Mouse (Mus musculus) heart, embryonic 15.5 days (tissue): Measurements from ENCODE around the gene Defb28. TPM values are rescaled to one million over a fixed set of nuclear protein-coding genes. Genes with fewer than 3 reads are reported as not detected.

Experiments used
- ATAC-seq: fragments of 200-750 bp; cut with Nextera tagmentation; replicated peaks from 2 replicates; pipeline ENCODE4 v1.8.0; 2017; ENCODE audit warnings: low read depth, moderate TSS enrichment; ENCODE audit not compliant: insufficient number of reproducible peaks, insufficient read depth, low FRiP score
- H3K27ac ChIP-seq: fragments of 300-500 bp; sonication (generic); 2 replicates; pipeline ENCODE4 v1.5.1; 2015; ENCODE audit warnings: mild to moderate bottlenecking, inconsistent platforms
- H3K27me3 ChIP-seq: fragments of 300-500 bp; sonication (generic); 2 replicates; pipeline ENCODE4 v1.6.1; 2015; ENCODE audit warnings: inconsistent platforms
- H3K36me3 ChIP-seq: fragments of 300-500 bp; sonication (generic); 2 replicates; pipeline ENCODE4 v1.6.1; 2015; ENCODE audit warnings: mild to moderate bottlenecking, inconsistent platforms
- H3K4me1 ChIP-seq: fragments of 300-500 bp; sonication (generic); replicated peaks from 2 replicates; pipeline ENCODE4 v1.6.1; 2015; ENCODE audit warnings: inconsistent platforms
- H3K4me2 ChIP-seq: fragments of 300-500 bp; sonication (generic); 2 replicates; pipeline ENCODE4 v1.6.1; 2015; ENCODE audit warnings: inconsistent platforms, mild to moderate bottlenecking, moderate library complexity
- H3K4me3 ChIP-seq: fragments of 300-500 bp; sonication (generic); 2 replicates; pipeline ENCODE4 v1.5.1; 2015; ENCODE audit warnings: mild to moderate bottlenecking, inconsistent platforms
- H3K9ac ChIP-seq: fragments of 300-500 bp; sonication (generic); 2 replicates; pipeline ENCODE4 v1.6.1; 2015; ENCODE audit warnings: mild to moderate bottlenecking, inconsistent platforms
- H3K9me3 ChIP-seq: fragments of 300-500 bp; sonication (generic); replicated peaks from 2 replicates; pipeline ENCODE4 v1.6.1; 2016; ENCODE audit warnings: inconsistent platforms
- WGBS: fragments of 180-500 bp; shearing (Covaris S2); methylation state at CpG from one replicate; pipeline ENCODE4 v1.1.7; 2015; ENCODE audit warnings: mixed read lengths; 5-methylcytosine and 5-hydroxymethylcytosine counted together
- polyA plus RNA-seq: library from polyadenylated mRNA; unstranded; fragments of >200 nt; fragmentation: Nextera tagmentation; extraction: Ambion mirVana; gene quantifications from 2 replicates; pipeline ENCODE4 v1.2.1, GENCODE M21; 2015

The Defb28 gene
- polyA plus RNA-seq, result not detected in 2 replicates

- no peaks in the 10 kb centered on the region for H3K36me3 ChIP-seq
- H3K27me3 ChIP-seq, result no peaks in the 10 kb centered on the region
- H3K27ac ChIP-seq, result no peak within 1 kb of the TSS
- H3K4me2 ChIP-seq, result no peak within 1 kb of the TSS
- no peaks in the 10 kb centered on the region for H3K9me3 ChIP-seq
- 78% methylated on average over 4 of the region's 4 CpGs for WGBS
- H3K4me1 ChIP-seq, result no peaks in the 10 kb centered on the region
- no peak within 1 kb of the TSS for H3K9ac ChIP-seq
- no peak for ATAC-seq
- H3K4me3 ChIP-seq, result no peak within 1 kb of the TSS
These were observed at the start of gene Defb28 for GRCm38 (mm10) chr2:152517981-152518380. Gene Defb28 (plus strand): TSS chr2:152518255.

GRCm38 (mm10) chr2:152470973-152471372, 47.1 kb upstream of the Defb28 start:
- Histone ChIP-seq H3K4me3 (no peak overlapping the region), H3K9ac (no peak overlapping the region), H3K36me3 (no peaks in the 10 kb centered on the region), H3K9me3 (no peaks in the 10 kb centered on the region), H3K4me1 (no peaks in the 10 kb centered on the region), H3K4me2 (no peak overlapping the region), H3K27ac (no peak overlapping the region), H3K27me3 (0 out of 2 replicates have a peak, but pooled peaks cover 4% of the 10 kb centered on the region)
- ATAC-seq, result no peak
- 31% methylated on average over 7 of the region's 7 CpGs for WGBS

GRCm38 (mm10) chr2:152472434-152472833, 45.6 kb upstream of the Defb28 start:
- H3K4me3 ChIP-seq, result no peak overlapping the region
- no peaks in the 10 kb centered on the region for H3K4me1 ChIP-seq
- WGBS, result 27% methylated on average over 3 of the region's 3 CpGs
- H3K4me2 ChIP-seq, result no peak overlapping the region
- no peak overlapping the region for H3K27ac ChIP-seq
- no peak overlapping the region for H3K9ac ChIP-seq
- no peaks in the 10 kb centered on the region for H3K9me3 ChIP-seq
- H3K27me3 ChIP-seq, result 0 out of 2 replicates have a peak, but pooled peaks cover 4% of the 10 kb centered on the region
- ATAC-seq, result no peak
- no peaks in the 10 kb centered on the region for H3K36me3 ChIP-seq

GRCm38 (mm10) chr2:152476763-152477162, 41.3 kb upstream of the Defb28 start, which contains the start of gene Defb20:
Gene Defb20 (plus strand): TSS chr2:152477063.
- Histone ChIP-seq H3K27me3 (no peaks in the 10 kb centered on the region), H3K9ac (no peak within 1 kb of the TSS), H3K27ac (no peak within 1 kb of the TSS), H3K4me2 (no peak within 1 kb of the TSS), H3K36me3 (no peaks in the 10 kb centered on the region), H3K9me3 (no peaks in the 10 kb centered on the region), H3K4me3 (no peak within 1 kb of the TSS), H3K4me1 (no peaks in the 10 kb centered on the region)
- no peak for ATAC-seq
- WGBS, result 62% methylated on average over 2 of the region's 2 CpGs

GRCm38 (mm10) chr2:152480881-152481280, 37.2 kb upstream of the Defb28 start:
- Histone ChIP-seq H3K4me1 (no peaks in the 10 kb centered on the region), H3K4me2 (no peak overlapping the region), H3K27me3 (no peaks in the 10 kb centered on the region), H3K9me3 (no peaks in the 10 kb centered on the region), H3K36me3 (no peaks in the 10 kb centered on the region), H3K4me3 (no peak overlapping the region), H3K9ac (no peak overlapping the region), H3K27ac (no peak overlapping the region)
- no peak for ATAC-seq
- 69% methylated on average over 3 of the region's 3 CpGs for WGBS

GRCm38 (mm10) chr2:152481726-152482125, 36.3 kb upstream of the Defb28 start:
- no peaks in the 10 kb centered on the region for H3K4me1 ChIP-seq
- H3K27me3 ChIP-seq, result no peaks in the 10 kb centered on the region
- no peak overlapping the region for H3K27ac ChIP-seq
- ATAC-seq, result no peak
- no peaks in the 10 kb centered on the region for H3K9me3 ChIP-seq
- WGBS, result 83% methylated on average over 7 of the region's 7 CpGs
- H3K9ac ChIP-seq, result no peak overlapping the region
- no peak overlapping the region for H3K4me3 ChIP-seq
- no peak overlapping the region for H3K4me2 ChIP-seq
- H3K36me3 ChIP-seq, result no peaks in the 10 kb centered on the region

- Histone ChIP-seq H3K36me3 (no peaks in the 10 kb centered on the region), H3K27ac (no peak overlapping the region)
- WGBS, result 66% methylated on average over 2 of the region's 2 CpGs
These were observed 31.0 kb upstream of the Defb28 start for GRCm38 (mm10) chr2:152487024-152487423.

GRCm38 (mm10) chr2:152490038-152490437, 28.0 kb upstream of the Defb28 start, which contains the start of gene Defb22:
Gene Defb22 (minus strand): TSS chr2:152490138.
- H3K4me2 ChIP-seq, result no peak within 1 kb of the TSS
- no peaks in the 10 kb centered on the region for H3K4me1 ChIP-seq
- ATAC-seq, result no peak
- no peaks in the 10 kb centered on the region for H3K27me3 ChIP-seq
- H3K36me3 ChIP-seq, result no peaks in the 10 kb centered on the region
- no peak within 1 kb of the TSS for H3K27ac ChIP-seq
- no peak within 1 kb of the TSS for H3K4me3 ChIP-seq
- H3K9ac ChIP-seq, result no peak within 1 kb of the TSS
- no peaks in the 10 kb centered on the region for H3K9me3 ChIP-seq

More at GRCm38 (mm10) chr2:152487024-152487423, 31.0 kb upstream of the Defb28 start:
- Histone ChIP-seq H3K9me3 (no peaks in the 10 kb centered on the region), H3K4me3 (no peak overlapping the region), H3K4me1 (no peaks in the 10 kb centered on the region), H3K9ac (no peak overlapping the region), H3K4me2 (no peak overlapping the region), H3K27me3 (no peaks in the 10 kb centered on the region)
- ATAC-seq, result no peak

- no peaks in the 10 kb centered on the region for H3K27me3 ChIP-seq
- H3K9ac ChIP-seq, result no peak overlapping the region
- no peak overlapping the region for H3K4me3 ChIP-seq
- WGBS, result 70% methylated on average over 6 of the region's 6 CpGs
- no peak overlapping the region for H3K4me2 ChIP-seq
- ATAC-seq, result no peak
- no peaks in the 10 kb centered on the region for H3K4me1 ChIP-seq
- no peaks in the 10 kb centered on the region for H3K9me3 ChIP-seq
- H3K36me3 ChIP-seq, result no peaks in the 10 kb centered on the region
- no peak overlapping the region for H3K27ac ChIP-seq
These were observed 24.9 kb upstream of the Defb28 start for GRCm38 (mm10) chr2:152493151-152493550.

- 64% methylated on average over 6 of the region's 6 CpGs for WGBS
- Histone ChIP-seq H3K4me2 (no peak overlapping the region), H3K4me1 (0 out of 2 replicates have a peak, but pooled peaks cover 5% of the 10 kb centered on the region), H3K9ac (no peak overlapping the region), H3K9me3 (no peaks in the 10 kb centered on the region), H3K27me3 (no peaks in the 10 kb centered on the region), H3K27ac (no peak overlapping the region), H3K36me3 (no peaks in the 10 kb centered on the region), H3K4me3 (no peak overlapping the region)
- ATAC-seq, result no peak
These were observed 20.0 kb upstream of the Defb28 start for GRCm38 (mm10) chr2:152498020-152498419.

GRCm38 (mm10) chr2:152500204-152500862, 17.7 kb upstream of the Defb28 start:
- H3K9ac ChIP-seq, result no peak overlapping the region
- H3K27ac ChIP-seq, result no peak overlapping the region
- no peaks in the 10 kb centered on the region for H3K36me3 ChIP-seq
- 0 out of 2 replicates have a peak, but pooled peaks cover 5% of the 10 kb centered on the region for H3K4me1 ChIP-seq
- H3K27me3 ChIP-seq, result no peaks in the 10 kb centered on the region
- no peak overlapping the region for H3K4me3 ChIP-seq
- ATAC-seq, result no peak
- no peak overlapping the region for H3K4me2 ChIP-seq
- H3K9me3 ChIP-seq, result no peaks in the 10 kb centered on the region
- WGBS, result 48% methylated on average over 7 of the region's 7 CpGs

GRCm38 (mm10) chr2:152500863-152501229, 17.2 kb upstream of the Defb28 start:
- Histone ChIP-seq H3K4me1 (0 out of 2 replicates have a peak, but pooled peaks cover 5% of the 10 kb centered on the region), H3K27ac (no peak overlapping the region), H3K9ac (no peak overlapping the region), H3K4me3 (no peak overlapping the region), H3K4me2 (no peak overlapping the region), H3K27me3 (no peaks in the 10 kb centered on the region), H3K9me3 (no peaks in the 10 kb centered on the region), H3K36me3 (no peaks in the 10 kb centered on the region)
- WGBS, result 79% methylated on average over 6 of the region's 6 CpGs
- ATAC-seq, result no peak
